Mouse (Mus musculus) embryonic fibroblast, embryonic 13.5 days (primary cell): Measurements from ENCODE around the gene Srp68.

Experiments used
- CTCF ChIP-seq: IDR thresholded peaks from 2 replicates; pipeline ENCODE4 v1.5.1; 2011; ENCODE audit warnings: mild to moderate bottlenecking, control low read depth, low read length, moderate library complexity, borderline replicate concordance; ENCODE audit not compliant: insufficient read depth
- POLR2A ChIP-seq: IDR thresholded peaks from 2 replicates; pipeline ENCODE4 v1.6.1; 2011; ENCODE audit warnings: low read depth, mild to moderate bottlenecking, control low read depth, low read length, moderate library complexity

- no peak for TF ChIP-seq CTCF
- TF ChIP-seq POLR2A = no peak
Observed at GRCm38 (mm10) chr11:116265352-116265751, 8.7 kb downstream of the Srp68 start.
